Mouse (Mus musculus) bone marrow macrophage, adult 2 months (primary cell): ENCODE data around the gene Lrrc7.

Source experiments
- CTCF ChIP-seq: IDR thresholded peaks from 2 replicates; pipeline ENCODE4 v1.5.1; 2012; ENCODE audit warnings: low read depth, mild to moderate bottlenecking, low read length, moderate library complexity
- POLR2A ChIP-seq: IDR thresholded peaks from 2 replicates; pipeline ENCODE4 v1.6.1; 2012; ENCODE audit warnings: mild to moderate bottlenecking, low read depth, low read length, borderline replicate concordance

- TF ChIP-seq CTCF (no peak), POLR2A (no peak)
Measured at GRCm38 (mm10) chr3:158164452-158164851, 397.6 kb downstream of the Lrrc7 start.
